Comparison of ENCODE assay signal across 8 mouse cellular contexts in genomic region chr8:91134659-91135058, GRCm38 (mm10).
DNase-seq lines count a peak whose midpoint lies in the region; ATAC-seq and TF ChIP-seq lines count a peak whose summit lies in the region.

No protein-coding gene starts in this region.

- no peak for ATAC-seq in embryonic facial prominence, embryonic 14.5 days (ENCODE audit: low read depth)
- no peak for ATAC-seq in intestine, postnatal 0 days

- H3K4me1 ChIP-seq in embryonic facial prominence, embryonic 14.5 days (ENCODE audit: control insufficient read depth, insufficient read depth, low read length), result peaks cover 9% of the 10 kb centered on the region; the same call in 1 of the 2 replicates
- no peaks in the 10 kb centered on the region for H3K4me1 ChIP-seq in intestine, postnatal 0 days (replicated peaks; ENCODE audit: control insufficient read depth, insufficient read depth, low read length)

- no peaks in the 10 kb centered on the region for H3K27me3 ChIP-seq in embryonic facial prominence, embryonic 14.5 days (replicated peaks; ENCODE audit: control insufficient read depth, insufficient read depth, low read length)
- H3K27me3 ChIP-seq in intestine, postnatal 0 days (replicated peaks; ENCODE audit: control insufficient read depth, insufficient read depth, low read length), result no peaks in the 10 kb centered on the region
- no peaks in the 10 kb centered on the region for H3K27me3 ChIP-seq in myocyte (ENCODE audit: control insufficient read depth, insufficient read depth, insufficient read length)

- H3K36me3 ChIP-seq in embryonic facial prominence, embryonic 14.5 days (ENCODE audit: control insufficient read depth, insufficient read depth, low read length), result peaks cover 5% of the 10 kb centered on the region; the same call in 1 of the 2 replicates
- H3K36me3 ChIP-seq in intestine, postnatal 0 days (ENCODE audit: control insufficient read depth, insufficient read depth), result peaks cover 5% of the 10 kb centered on the region
- no peaks in the 10 kb centered on the region for H3K36me3 ChIP-seq in myocyte (ENCODE audit: control insufficient read depth, insufficient read depth)

- H3K9ac ChIP-seq in embryonic facial prominence, embryonic 14.5 days (ENCODE audit: low read depth, low read length), result peak overlapping the region; percentile 56; the same call in 1 of the 2 replicates
- H3K9ac ChIP-seq in intestine, postnatal 0 days (ENCODE audit: low read depth, low read length), result no peak overlapping the region

- peak overlapping the region; percentile 57; the same call in 1 of the 2 replicates for H3K27ac ChIP-seq in embryonic facial prominence, embryonic 14.5 days (replicated peaks; ENCODE audit: low read depth, low read length)
- H3K27ac ChIP-seq in intestine, postnatal 0 days (ENCODE audit: low read depth, low read length), result no peak overlapping the region

- H3K4me2 ChIP-seq in embryonic facial prominence, embryonic 14.5 days (ENCODE audit: low read depth, low read length), result peak overlapping the region; percentile 53
- peak overlapping the region; percentile 93 for H3K4me2 ChIP-seq in intestine, postnatal 0 days (replicated peaks; ENCODE audit: low read depth)
- H3K4me2 ChIP-seq in myocyte (ENCODE audit: low read depth), result peak overlapping the region; percentile 74

- no peaks in the 10 kb centered on the region for H3K9me3 ChIP-seq in embryonic facial prominence, embryonic 14.5 days (ENCODE audit: control insufficient read depth, low read length)
- H3K9me3 ChIP-seq in intestine, postnatal 0 days (ENCODE audit: control insufficient read depth), result no peaks in the 10 kb centered on the region

- no peaks in the 10 kb centered on the region for H3K79me2 ChIP-seq in myocyte (ENCODE audit: control insufficient read depth, insufficient read depth)

- peak; percentile 42 for DNase-seq in kidney, adult 18-20 months
- DNase-seq in kidney, postnatal 10 days, result no peak
- DNase-seq in embryonic facial prominence, embryonic 14.5 days (ENCODE audit: low spot score), result no peak
- no peak for DNase-seq in spleen, adult 18-20 months
- no peak for DNase-seq in urinary bladder, adult 2 months (ENCODE audit: low spot score)
- DNase-seq in spleen, postnatal 10 days (ENCODE audit: low spot score in 2 of 2), result no peak

- TF ChIP-seq POLR2A in myocyte (IDR thresholded peaks at IDR 0.05; ENCODE audit: insufficient read length, low read depth), result no peak

- H3ac ChIP-seq in myocyte (ENCODE audit: control insufficient read depth, insufficient read length), result no peak overlapping the region

- peak overlapping the region; percentile 93 for H3K4me3 ChIP-seq in embryonic facial prominence, embryonic 14.5 days (ENCODE audit: low read depth, low read length)
- H3K4me3 ChIP-seq in intestine, postnatal 0 days (ENCODE audit: low read depth, low read length), result peak overlapping the region; percentile 96; the same call in 1 of the 2 replicates
- peak overlapping the region; percentile 35 for H3K4me3 ChIP-seq in myocyte

- 57% methylated on average over 12 of the region's 12 CpGs for WGBS in embryonic facial prominence, embryonic 14.5 days
- 44% methylated on average over 12 of the region's 12 CpGs for WGBS in intestine, postnatal 0 days

- no peak for TF ChIP-seq CTCF in intestine, postnatal 0 days (IDR thresholded peaks at IDR 0.05; ENCODE audit: low read depth)

TF ChIP-seq in myocyte, 11 proteins besides CTCF, POLR2A, EP300 and RAD21:
- TF ChIP-seq MAX (IDR thresholded peaks at IDR 0.05; ENCODE audit: low read depth), result no peak
- TF ChIP-seq POLR2AphosphoS2 (IDR thresholded peaks at IDR 0.05; ENCODE audit: insufficient read length, low read depth), result no peak
- no peak for TF ChIP-seq MYOG (IDR thresholded peaks at IDR 0.05; ENCODE audit: control insufficient read depth in 1 of 3, insufficient read depth in 1 of 3, insufficient read length in 2 of 3, low read depth in 2 of 3)
- TF ChIP-seq E2F4 (IDR thresholded peaks at IDR 0.05; ENCODE audit: insufficient read depth), result no peak
- TF ChIP-seq USF1 (IDR thresholded peaks at IDR 0.05; ENCODE audit: low read depth), result no peak
- no peak for TF ChIP-seq REST (IDR thresholded peaks at IDR 0.05; ENCODE audit: insufficient read depth, insufficient read length)
- TF ChIP-seq MYOD1 (IDR thresholded peaks at IDR 0.05; ENCODE audit: control insufficient read depth in 1 of 3, insufficient read length in 2 of 3, low read depth in 2 of 3), result no peak
- no peak for TF ChIP-seq CEBPB (IDR thresholded peaks at IDR 0.05; ENCODE audit: insufficient read depth, poor library complexity, severe bottlenecking)
- TF ChIP-seq SRF (IDR thresholded peaks at IDR 0.05; ENCODE audit: control insufficient read depth, insufficient read length, low read depth), result no peak

Comparison
In these comparisons a context has a peak if more than half of its experiments do, and no peak if none do; other contexts are left out.
1. H3K4me3 ChIP-seq: peak in every context shown above with its lines; median percentile 96 in intestine, postnatal 0 days; 93 in embryonic facial prominence, embryonic 14.5 days; 35 in myocyte.